Mouse (Mus musculus): ENCODE data around the gene Eif4g1.

GRCm38 (mm10) chr16:20721808-20722207, 53.7 kb downstream of the Eif4g1 start:
- TF ChIP-seq CTCF (IDR thresholded peaks at IDR 0.05; ENCODE audit: low read depth, low read length) (no peak), POLR2A (IDR thresholded peaks at IDR 0.05; ENCODE audit: borderline replicate concordance, low read depth, low read length) (no peak)

Measured in bone marrow macrophage, adult 2 months (primary cell).